ENCODE assay signal across 12 mouse cellular contexts in genomic region chr6:51006074-51006591, GRCm38 (mm10).
A peak's percentile ranks its signal among the peaks of the same experiment; 100 is the strongest.
DNase-seq lines count a peak whose midpoint lies in the region; ATAC-seq and TF ChIP-seq lines count a peak whose summit lies in the region.
"Had no signal": no experiment of that assay in that cellular context is flagged by ENCODE, and none has a peak within 500 bp of the region (broad histone marks: within the 10 kb centered on the region; RNA-seq: fewer than 3 reads in every experiment).

No protein-coding gene starts in this region.

- no peaks in the 10 kb centered on the region for H3K9me3 ChIP-seq in embryonic facial prominence, embryonic 15.5 days (replicated peaks)
- H3K9me3 ChIP-seq in limb, embryonic 11.5 days (ENCODE audit: control insufficient read depth, low read length) = no peaks in the 10 kb centered on the region

- no peak for ATAC-seq in embryonic facial prominence, embryonic 15.5 days (ENCODE audit: insufficient number of reproducible peaks, low FRiP score, low TSS enrichment, low read depth)
- ATAC-seq in limb, embryonic 11.5 days (ENCODE audit: insufficient number of reproducible peaks, low FRiP score, low TSS enrichment, low read depth) = peak; percentile 71; the same call in 1 of the 2 replicates

- H3K27ac ChIP-seq in layer of hippocampus, adult 2 months = no peak overlapping the region
- H3K27ac ChIP-seq in embryonic facial prominence, embryonic 15.5 days (replicated peaks) = peak overlapping the region; percentile 73
- H3K27ac ChIP-seq in limb, embryonic 11.5 days (replicated peaks; ENCODE audit: low read depth, low read length) = peak overlapping the region; percentile 86

- H3K4me1 ChIP-seq in embryonic facial prominence, embryonic 15.5 days = peaks cover 46% of the 10 kb centered on the region
- peaks cover 32% of the 10 kb centered on the region for H3K4me1 ChIP-seq in limb, embryonic 11.5 days (ENCODE audit: control insufficient read depth, insufficient read depth, low read length)

- H3K4me2 ChIP-seq in embryonic facial prominence, embryonic 15.5 days (replicated peaks) = no peak overlapping the region
- H3K4me2 ChIP-seq in limb, embryonic 11.5 days (ENCODE audit: low read depth, severe bottlenecking) = no peak overlapping the region
- H3K4me2 ChIP-seq: lung, embryonic 14.5 days had no signal

- H3K27me3 ChIP-seq in embryonic facial prominence, embryonic 15.5 days = no peaks in the 10 kb centered on the region
- no peaks in the 10 kb centered on the region for H3K27me3 ChIP-seq in limb, embryonic 11.5 days (ENCODE audit: control insufficient read depth, insufficient read depth, low read length)

- WGBS in embryonic facial prominence, embryonic 15.5 days = 52% methylated on average over 11 of the region's 11 CpGs
- 24% methylated on average over 11 of the region's 11 CpGs for WGBS in limb, embryonic 11.5 days

- no peak for TF ChIP-seq CTCF in layer of hippocampus, adult 2 months (conservative IDR thresholded peaks at IDR 0.05)

- DNase-seq in layer of hippocampus, postnatal 10 days (ENCODE audit: low spot score in 2 of 2) = peak; percentile 19 to 37
- no peak for DNase-seq in layer of hippocampus, adult 2 months (ENCODE audit: low spot score in 2 of 2)
- DNase-seq in limb, embryonic 11.5 days (ENCODE audit: low spot score) = peak; percentile 75
- peak; percentile 16 for DNase-seq in retina, postnatal 7 days (ENCODE audit: low read depth, low spot score)
- no peak for DNase-seq in urinary bladder, adult 18-20 months (ENCODE audit: low spot score in 2 of 2)
- no peak for DNase-seq in layer of hippocampus, adult 9-11 months
- DNase-seq in T-cell, adult 2 months (ENCODE audit: low spot score) = no peak
- DNase-seq: adrenal gland, adult 8-10 months; cerebellum, adult 9-10 months; lung, embryonic 14.5 days; thymus, postnatal 4 days had no signal

- H3K9ac ChIP-seq in embryonic facial prominence, embryonic 15.5 days = no peak overlapping the region
- H3K9ac ChIP-seq in limb, embryonic 11.5 days (ENCODE audit: low read length) = no peak overlapping the region
- H3K9ac ChIP-seq: lung, embryonic 14.5 days had no signal

- no peaks in the 10 kb centered on the region for H3K36me3 ChIP-seq in embryonic facial prominence, embryonic 15.5 days
- H3K36me3 ChIP-seq in limb, embryonic 11.5 days (ENCODE audit: control insufficient read depth, insufficient read depth, low read length) = no peaks in the 10 kb centered on the region

- H3K4me3 ChIP-seq in layer of hippocampus, adult 2 months = no peak overlapping the region
- H3K4me3 ChIP-seq in embryonic facial prominence, embryonic 15.5 days (replicated peaks) = no peak overlapping the region
- no peak overlapping the region for H3K4me3 ChIP-seq in limb, embryonic 11.5 days (ENCODE audit: low read depth, low read length)

Comparison
In these comparisons a context has a peak if more than half of its experiments do, and no peak if none do; other contexts are left out.
1. DNase-seq: peak in layer of hippocampus, postnatal 10 days (2 of 2), limb, embryonic 11.5 days (single experiment) and retina, postnatal 7 days (single experiment); none in layer of hippocampus, adult 2 months (0 of 2), urinary bladder, adult 18-20 months (0 of 2), layer of hippocampus, adult 9-11 months (single experiment) and T-cell, adult 2 months (single experiment).